Mouse (Mus musculus): ENCODE measurements at regions not wholly inside any gene's neighbourhood (a gene's known extent, or its start where the extent isn't known, plus 50 kb on each side); places are given as distances from the start of the nearest gene placed in this dataset.

DNA sequence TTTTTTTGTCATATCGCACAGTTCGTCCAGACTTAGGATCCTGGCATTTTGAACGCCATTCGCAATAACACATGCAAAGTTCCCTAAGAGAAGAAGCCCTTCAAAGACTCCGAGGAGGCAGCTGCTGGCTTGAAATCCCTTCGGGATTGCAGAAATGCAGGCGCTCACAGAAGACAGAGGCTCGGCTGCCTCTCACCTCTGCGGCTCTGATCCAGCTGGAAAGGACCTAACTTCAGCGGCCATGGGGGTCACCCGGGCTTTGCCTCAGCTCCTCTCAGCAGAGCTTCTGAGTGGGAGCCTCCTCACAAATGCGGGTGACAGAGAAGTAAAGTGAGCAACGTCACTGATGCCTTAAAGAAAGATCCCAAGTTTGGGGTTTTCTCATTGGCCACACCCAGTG is 239.1 kb upstream of the Map3k1 start:
- no peak overlapping the region for H3K4me3 ChIP-seq (ENCODE audit: low read depth, low read length)
- TF ChIP-seq GATA2 (IDR thresholded peaks at IDR 0.05; ENCODE audit: borderline replicate concordance, low read depth, low read length): no peak
- no peak for TF ChIP-seq POLR2AphosphoS5 (IDR thresholded peaks at IDR 0.05; ENCODE audit: insufficient replicate concordance, low read depth, low read length)
- TF ChIP-seq CTCF (IDR thresholded peaks at IDR 0.05; ENCODE audit: low read depth, low read length): no peak
- TF ChIP-seq TAL1 (conservative IDR thresholded peaks at IDR 0.05; ENCODE audit: low read depth, low read length): no peak
- TF ChIP-seq GATA1 (IDR thresholded peaks at IDR 0.05; ENCODE audit: borderline replicate concordance, low read length): no peak
- peaks cover 15% of the 10 kb centered on the region for H3K27me3 ChIP-seq (ENCODE audit: insufficient read depth, low read length)
- ATAC-seq (ENCODE audit: extremely low read depth, insufficient number of reproducible peaks, low FRiP score, poor library complexity, severe bottlenecking) (no peak), DNase-seq (ENCODE audit: low spot score) (no peak)
- H3K9me3 ChIP-seq (replicated peaks): no peaks in the 10 kb centered on the region
- H3K4me1 ChIP-seq (ENCODE audit: insufficient read depth, low read depth, low read length): no peaks in the 10 kb centered on the region
- H3K36me3 ChIP-seq (replicated peaks): no peaks in the 10 kb centered on the region

DNA sequence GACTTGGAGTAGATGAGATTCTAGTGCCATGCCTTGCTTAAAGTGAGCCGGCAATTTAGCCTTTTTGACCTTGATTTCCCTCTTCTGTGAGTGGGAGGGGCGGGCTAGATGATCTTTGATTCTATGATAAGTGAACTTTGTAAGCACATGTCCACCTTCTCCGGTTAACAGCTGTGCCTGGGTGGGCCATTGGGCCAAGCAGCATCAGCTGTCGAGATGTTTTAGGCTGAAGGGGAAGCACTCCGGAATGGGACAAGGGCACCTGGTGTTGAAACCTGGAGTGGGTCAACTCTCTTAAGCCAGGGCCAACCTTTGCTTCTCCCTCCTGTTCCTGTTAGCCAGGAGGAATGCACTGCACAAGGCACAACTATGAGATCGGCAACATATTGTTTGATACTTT is 239.5 kb upstream of the Map3k1 start:
- TF ChIP-seq CTCF (IDR thresholded peaks at IDR 0.05; ENCODE audit: low read depth, low read length) (no peak), GATA1 (IDR thresholded peaks at IDR 0.05; ENCODE audit: borderline replicate concordance, low read length) (no peak), GATA2 (IDR thresholded peaks at IDR 0.05; ENCODE audit: borderline replicate concordance, low read depth, low read length) (no peak), TAL1 (conservative IDR thresholded peaks at IDR 0.05; ENCODE audit: low read depth, low read length) (no peak), POLR2AphosphoS5 (IDR thresholded peaks at IDR 0.05; ENCODE audit: insufficient replicate concordance, low read depth, low read length) (no peak)
- H3K9me3 ChIP-seq (replicated peaks): no peaks in the 10 kb centered on the region
- no peak overlapping the region for H3K4me3 ChIP-seq (ENCODE audit: low read depth, low read length)
- H3K36me3 ChIP-seq (replicated peaks): no peaks in the 10 kb centered on the region
- H3K4me1 ChIP-seq (ENCODE audit: insufficient read depth, low read depth, low read length): no peaks in the 10 kb centered on the region
- no peak for ATAC-seq (ENCODE audit: extremely low read depth, insufficient number of reproducible peaks, low FRiP score, poor library complexity, severe bottlenecking)
- peaks cover 16% of the 10 kb centered on the region for H3K27me3 ChIP-seq (ENCODE audit: insufficient read depth, low read length)
- no peak for DNase-seq (ENCODE audit: low spot score)

DNA sequence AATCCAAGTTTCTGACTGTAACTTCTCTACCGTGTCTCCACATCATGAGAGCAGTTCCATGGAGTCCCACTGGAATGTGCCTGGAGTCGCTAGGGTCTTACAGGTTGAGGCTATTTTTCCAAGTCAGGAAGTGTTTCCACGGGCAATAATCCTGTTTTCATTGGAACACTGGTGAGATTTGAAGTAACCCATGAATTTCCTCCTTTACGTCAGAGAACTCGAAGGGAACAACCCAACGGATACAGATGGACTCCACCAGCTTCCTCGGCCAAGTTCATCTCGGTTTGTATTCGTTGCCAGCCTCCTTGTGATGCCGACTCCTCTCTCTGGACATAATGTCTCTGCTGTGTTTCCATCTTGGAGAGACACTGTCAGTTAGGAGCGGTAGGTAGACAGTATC is 237.4 kb upstream of the Ankrd55 start:
- no peaks in the 10 kb centered on the region for H3K4me1 ChIP-seq (ENCODE audit: insufficient read depth, low read depth, low read length)
- ATAC-seq (ENCODE audit: extremely low read depth, insufficient number of reproducible peaks, low FRiP score, poor library complexity, severe bottlenecking): no peak
- H3K9me3 ChIP-seq (replicated peaks): no peaks in the 10 kb centered on the region
- TF ChIP-seq GATA2 (IDR thresholded peaks at IDR 0.05; ENCODE audit: borderline replicate concordance, low read depth, low read length) (no peak), CTCF (IDR thresholded peaks at IDR 0.05; ENCODE audit: low read depth, low read length) (no peak), GATA1 (IDR thresholded peaks at IDR 0.05; ENCODE audit: borderline replicate concordance, low read length) (no peak), TAL1 (conservative IDR thresholded peaks at IDR 0.05; ENCODE audit: low read depth, low read length) (no peak), POLR2AphosphoS5 (IDR thresholded peaks at IDR 0.05; ENCODE audit: insufficient replicate concordance, low read depth, low read length) (no peak)
- peaks cover 10% of the 10 kb centered on the region for H3K27me3 ChIP-seq (ENCODE audit: insufficient read depth, low read length)
- H3K36me3 ChIP-seq (replicated peaks): no peaks in the 10 kb centered on the region
- DNase-seq (ENCODE audit: low spot score): no peak
- H3K4me3 ChIP-seq (ENCODE audit: low read depth, low read length): no peak overlapping the region

DNA sequence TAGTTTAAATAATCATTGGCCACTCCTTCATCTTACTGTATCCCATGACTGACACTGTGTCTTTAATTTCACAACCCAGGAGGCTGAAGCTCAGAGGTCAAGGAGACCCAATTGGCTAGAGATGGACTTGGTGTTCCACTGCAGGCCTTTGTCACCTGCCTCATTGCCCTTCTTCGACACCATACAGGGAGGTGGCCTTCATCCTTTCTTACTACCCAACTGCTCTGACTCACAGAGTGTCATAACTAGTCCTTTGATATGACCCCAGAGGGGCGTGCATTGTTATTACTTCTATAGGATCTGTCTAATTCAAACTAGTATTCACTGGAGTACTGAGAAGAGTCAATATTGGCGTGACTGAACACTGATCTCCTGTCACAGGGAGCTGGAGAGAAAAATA is 236.2 kb upstream of the Ankrd55 start:
- Histone ChIP-seq H3K27me3 (ENCODE audit: insufficient read depth, low read length) (peaks cover 10% of the 10 kb centered on the region), H3K36me3 (replicated peaks) (no peaks in the 10 kb centered on the region), H3K9me3 (replicated peaks) (no peaks in the 10 kb centered on the region), H3K4me1 (ENCODE audit: insufficient read depth, low read depth, low read length) (no peaks in the 10 kb centered on the region), H3K4me3 (ENCODE audit: low read depth, low read length) (no peak overlapping the region)
- no peak for DNase-seq (ENCODE audit: low spot score)
- ATAC-seq (ENCODE audit: extremely low read depth, insufficient number of reproducible peaks, low FRiP score, poor library complexity, severe bottlenecking): no peak
- TF ChIP-seq TAL1 (conservative IDR thresholded peaks at IDR 0.05; ENCODE audit: low read depth, low read length) (no peak), POLR2AphosphoS5 (IDR thresholded peaks at IDR 0.05; ENCODE audit: insufficient replicate concordance, low read depth, low read length) (no peak), GATA1 (IDR thresholded peaks at IDR 0.05; ENCODE audit: borderline replicate concordance, low read length) (no peak), GATA2 (IDR thresholded peaks at IDR 0.05; ENCODE audit: borderline replicate concordance, low read depth, low read length) (no peak), CTCF (IDR thresholded peaks at IDR 0.05; ENCODE audit: low read depth, low read length) (no peak)

GRCm38 (mm10) chr13:112052456-112052855 is 235.8 kb upstream of the Ankrd55 start:
- H3K9me3 ChIP-seq (replicated peaks): no peaks in the 10 kb centered on the region

DNA sequence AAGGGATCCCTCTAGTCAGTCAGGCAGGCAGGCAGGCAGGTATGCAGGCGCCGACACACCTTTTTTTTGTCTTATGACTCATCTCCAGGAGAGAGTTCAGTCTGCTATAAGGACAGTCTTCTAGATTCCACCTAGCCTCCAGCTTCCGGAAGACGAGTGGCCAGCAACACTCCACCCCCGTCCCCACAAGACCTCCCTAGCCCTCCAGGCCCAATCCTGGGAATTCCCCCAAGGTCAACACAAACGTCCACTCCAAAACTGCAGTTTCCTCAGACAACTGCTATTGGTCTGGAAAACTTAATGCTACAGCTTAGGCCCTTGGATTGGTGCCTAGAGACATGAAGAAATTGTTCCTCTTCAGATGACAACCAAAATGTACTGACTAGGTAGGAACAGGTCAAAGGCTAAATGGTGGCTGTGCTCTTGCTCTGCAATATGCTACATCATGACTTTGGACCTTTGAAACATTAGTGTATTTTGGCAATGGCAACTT is 233.3 kb upstream of the Ankrd55 start:
- no peak for ATAC-seq (ENCODE audit: extremely low read depth, insufficient number of reproducible peaks, low FRiP score, poor library complexity, severe bottlenecking)
- no peak for DNase-seq (ENCODE audit: low spot score)
- Histone ChIP-seq H3K27me3 (ENCODE audit: insufficient read depth, low read length) (peaks cover 6% of the 10 kb centered on the region; the same call in 1 of the 2 replicates), H3K4me1 (ENCODE audit: insufficient read depth, low read depth, low read length) (no peaks in the 10 kb centered on the region), H3K36me3 (replicated peaks) (no peaks in the 10 kb centered on the region), H3K4me3 (ENCODE audit: low read depth, low read length) (no peak overlapping the region), H3K9me3 (replicated peaks) (no peaks in the 10 kb centered on the region)
- TF ChIP-seq POLR2AphosphoS5 (IDR thresholded peaks at IDR 0.05; ENCODE audit: insufficient replicate concordance, low read depth, low read length): no peak
- no peak for TF ChIP-seq TAL1 (conservative IDR thresholded peaks at IDR 0.05; ENCODE audit: low read depth, low read length)
- TF ChIP-seq GATA1 (IDR thresholded peaks at IDR 0.05; ENCODE audit: borderline replicate concordance, low read length): no peak
- TF ChIP-seq CTCF (IDR thresholded peaks at IDR 0.05; ENCODE audit: low read depth, low read length): no peak
- TF ChIP-seq GATA2 (IDR thresholded peaks at IDR 0.05; ENCODE audit: borderline replicate concordance, low read depth, low read length): no peak

More at GRCm38 (mm10) chr13:112052456-112052855, 235.8 kb upstream of the Ankrd55 start:
- DNase-seq (ENCODE audit: low spot score) (no peak), ATAC-seq (ENCODE audit: extremely low read depth, insufficient number of reproducible peaks, low FRiP score, poor library complexity, severe bottlenecking) (no peak)
- TF ChIP-seq CTCF (IDR thresholded peaks at IDR 0.05; ENCODE audit: low read depth, low read length): no peak
- TF ChIP-seq POLR2AphosphoS5 (IDR thresholded peaks at IDR 0.05; ENCODE audit: insufficient replicate concordance, low read depth, low read length): no peak
- Histone ChIP-seq H3K4me1 (ENCODE audit: insufficient read depth, low read depth, low read length) (no peaks in the 10 kb centered on the region), H3K4me3 (ENCODE audit: low read depth, low read length) (no peak overlapping the region), H3K36me3 (replicated peaks) (no peaks in the 10 kb centered on the region), H3K27me3 (ENCODE audit: insufficient read depth, low read length) (peaks cover 10% of the 10 kb centered on the region)

Data from G1E (cell line).